Mouse (Mus musculus) midbrain, embryonic 13.5 days (tissue): ENCODE results near the gene Cplx2. TPM values are rescaled to one million over a fixed set of nuclear protein-coding genes. Genes with fewer than 3 reads are reported as not detected.

Experiments used
- polyA plus RNA-seq: library from polyadenylated mRNA; unstranded; fragments of >200 nt; fragmentation: Nextera tagmentation; extraction: Ambion mirVana; gene quantifications from 2 replicates; pipeline ENCODE4 v1.2.1, GENCODE M21; 2015

Gene Cplx2
- polyA plus RNA-seq, 1 experiment from 2014 or later, result 31.0 TPM

Other genes with a start within 250 kb of the Cplx2 start
- 0.28 and 0.40 TPM in 2 replicates for gene Hrh2, start 179.2 kb upstream of the Cplx2 start, polyA plus RNA-seq
- 121 and 126 TPM in 2 replicates for gene Thoc3, start 97.5 kb downstream of the Cplx2 start, polyA plus RNA-seq
- gene Simc1, start 132.4 kb downstream of the Cplx2 start, polyA plus RNA-seq, result 18.9 and 21.3 TPM in 2 replicates
- gene 4833439L19Rik, start 194.1 kb downstream of the Cplx2 start, polyA plus RNA-seq, result 269 and 271 TPM in 2 replicates
- 76.0 and 84.9 TPM in 2 replicates for gene Arl10, start 203.7 kb downstream of the Cplx2 start, polyA plus RNA-seq
- gene Nop16, start 218.7 kb downstream of the Cplx2 start, polyA plus RNA-seq, result 51.2 and 53.2 TPM in 2 replicates
- 212 and 224 TPM in 2 replicates for gene Higd2a, start 218.9 kb downstream of the Cplx2 start, polyA plus RNA-seq
- 84.2 and 91.1 TPM in 2 replicates for gene Cltb, start 240.0 kb downstream of the Cplx2 start, polyA plus RNA-seq